8 mouse cellular contexts compared by ENCODE assay signal in genomic region chr14:49118381-49118780, GRCm38 (mm10). TPM values are rescaled to one million over a fixed set of nuclear protein-coding genes. Genes with fewer than 3 reads are reported as not detected.
DNase-seq lines count a peak whose midpoint lies in the region; ATAC-seq and TF ChIP-seq lines count a peak whose summit lies in the region.

No protein-coding gene starts in this region.

- DNase-seq in liver = peak; percentile 71
- peak; percentile 85 for DNase-seq in adrenal gland, postnatal 14 days
- DNase-seq in embryonic facial prominence, embryonic 10.5 days (ENCODE audit: low spot score) = peak; percentile 67
- peak; percentile 72 for DNase-seq in kidney, postnatal 0 days (ENCODE audit: low spot score)
- DNase-seq in liver, embryonic 14.5 days (ENCODE audit: low read depth in 3 of 3, low spot score in 3 of 3) = peak; percentile 12 to 26 (median 22)
- DNase-seq in right cerebral cortex, postnatal 4 days = peak; percentile 86
- DNase-seq in yolk sac, embryonic 10.5 days (ENCODE audit: low spot score) = peak; percentile 7

- no peak for TF ChIP-seq EP300 in liver, embryonic 14.5 days (IDR thresholded peaks at IDR 0.05; ENCODE audit: low read depth)

- H3K27me3 ChIP-seq in liver, embryonic 12.5 days (replicated peaks) = no peaks in the 10 kb centered on the region
- H3K27me3 ChIP-seq in embryonic facial prominence, embryonic 10.5 days (replicated peaks; ENCODE audit: low read depth, poor library complexity, severe bottlenecking) = no peaks in the 10 kb centered on the region
- H3K27me3 ChIP-seq in kidney, postnatal 0 days (ENCODE audit: insufficient read depth, low read length) = no peaks in the 10 kb centered on the region
- H3K27me3 ChIP-seq in liver, embryonic 14.5 days (ENCODE audit: control insufficient read depth, insufficient read depth, low read length) = no peaks in the 10 kb centered on the region

- no peaks in the 10 kb centered on the region for H3K36me3 ChIP-seq in liver, embryonic 12.5 days
- H3K36me3 ChIP-seq in embryonic facial prominence, embryonic 10.5 days (replicated peaks) = no peaks in the 10 kb centered on the region
- H3K36me3 ChIP-seq in kidney, postnatal 0 days (ENCODE audit: insufficient read depth, low read length) = no peaks in the 10 kb centered on the region
- H3K36me3 ChIP-seq in liver, embryonic 14.5 days (replicated peaks; ENCODE audit: control insufficient read depth, insufficient read depth, low read depth) = no peaks in the 10 kb centered on the region

- no peak overlapping the region for H3K27ac ChIP-seq in liver, embryonic 12.5 days
- H3K27ac ChIP-seq in embryonic facial prominence, embryonic 10.5 days (replicated peaks) = no peak overlapping the region
- no peak overlapping the region for H3K27ac ChIP-seq in kidney, postnatal 0 days
- no peak overlapping the region for H3K27ac ChIP-seq in liver, embryonic 14.5 days

- WGBS in liver, embryonic 12.5 days (ENCODE audit: insufficient replicate concordance) = 8% methylated on average over 7 of the region's 7 CpGs
- 10% methylated on average over 7 of the region's 7 CpGs for WGBS in embryonic facial prominence, embryonic 10.5 days
- WGBS in kidney, postnatal 0 days = 9% methylated on average over 7 of the region's 7 CpGs
- WGBS in liver, embryonic 14.5 days (ENCODE audit: insufficient replicate concordance) = 9% methylated on average over 7 of the region's 7 CpGs

- H3K4me2 ChIP-seq in liver, embryonic 12.5 days = no peak overlapping the region
- H3K4me2 ChIP-seq in kidney, postnatal 0 days (ENCODE audit: low read length) = no peak overlapping the region
- no peak overlapping the region for H3K4me2 ChIP-seq in liver, embryonic 14.5 days (ENCODE audit: low read depth)

- H3K9me3 ChIP-seq in liver, embryonic 12.5 days (replicated peaks) = no peaks in the 10 kb centered on the region
- no peaks in the 10 kb centered on the region for H3K9me3 ChIP-seq in embryonic facial prominence, embryonic 10.5 days
- H3K9me3 ChIP-seq in kidney, postnatal 0 days (replicated peaks; ENCODE audit: low read length) = no peaks in the 10 kb centered on the region
- H3K9me3 ChIP-seq in liver, embryonic 14.5 days (ENCODE audit: control insufficient read depth, low read length) = no peaks in the 10 kb centered on the region

- peak; percentile 77 for TF ChIP-seq CTCF in kidney, postnatal 0 days (IDR thresholded peaks at IDR 0.05; ENCODE audit: low read depth)
- peak; percentile 74 for TF ChIP-seq CTCF in liver, embryonic 14.5 days (IDR thresholded peaks at IDR 0.05; ENCODE audit: low read depth)

- H3K9ac ChIP-seq in liver, embryonic 12.5 days = no peak overlapping the region
- no peak overlapping the region for H3K9ac ChIP-seq in kidney, postnatal 0 days (ENCODE audit: low read depth, low read length)
- no peak overlapping the region for H3K9ac ChIP-seq in liver, embryonic 14.5 days (replicated peaks)

- no peak overlapping the region for H3K4me3 ChIP-seq in liver, embryonic 12.5 days
- no peak overlapping the region for H3K4me3 ChIP-seq in embryonic facial prominence, embryonic 10.5 days
- no peak overlapping the region for H3K4me3 ChIP-seq in kidney, postnatal 0 days (replicated peaks; ENCODE audit: low read depth, low read length)
- no peak overlapping the region for H3K4me3 ChIP-seq in liver, embryonic 14.5 days (ENCODE audit: insufficient read depth in 1 of 2, low read depth in 2 of 2, low read length in 2 of 2)

- ATAC-seq in liver, embryonic 12.5 days = no peak
- ATAC-seq in kidney, postnatal 0 days (replicated peaks; ENCODE audit: low FRiP score, low read depth) = no peak
- ATAC-seq in liver, embryonic 14.5 days (ENCODE audit: insufficient read depth) = no peak

- no peaks in the 10 kb centered on the region for H3K4me1 ChIP-seq in liver, embryonic 12.5 days
- peaks cover 12% of the 10 kb centered on the region for H3K4me1 ChIP-seq in embryonic facial prominence, embryonic 10.5 days
- H3K4me1 ChIP-seq in kidney, postnatal 0 days (replicated peaks; ENCODE audit: insufficient read depth, low read length) = no peaks in the 10 kb centered on the region
- H3K4me1 ChIP-seq in liver, embryonic 14.5 days (replicated peaks; ENCODE audit: control insufficient read depth in 2 of 2, insufficient read depth in 2 of 2, low read length in 1 of 2) = no peaks in the 10 kb centered on the region

RNA-seq across cellular contexts. Expression of gene Exoc5, which starts 51.9 kb away (rescaled TPM):
- 38.8 and 39.4 TPM in 2 replicates for polyA plus RNA-seq in liver, embryonic 12.5 days (2016; fragmentation: Nextera tagmentation; extraction: Ambion mirVana)
- 37.4 and 40.7 TPM in 2 replicates for total RNA-seq in adrenal gland, postnatal 14 days (2021)
- polyA plus RNA-seq in embryonic facial prominence, embryonic 10.5 days (2016; fragmentation: Nextera tagmentation; extraction: Ambion mirVana) = 58.4 TPM in 2 replicates
- 29.3 and 33.5 TPM in 2 replicates for polyA plus RNA-seq in kidney, postnatal 0 days (2015; fragmentation: Nextera tagmentation; extraction: Ambion mirVana)
- 6.2 and 9.2 TPM in 2 replicates for polyA plus RNA-seq in liver, embryonic 14.5 days (2012; rRNA removed)
- 23.0 and 24.3 TPM in 2 replicates for polyA plus RNA-seq in liver, embryonic 14.5 days (2014; fragmentation: Nextera tagmentation; extraction: Ambion mirVana)

RNA-seq across cellular contexts. Expression of gene Ap5m1, which starts 52.5 kb away (rescaled TPM):
- 17.3 and 18.7 TPM in 2 replicates for polyA plus RNA-seq in liver, embryonic 12.5 days (2016; fragmentation: Nextera tagmentation; extraction: Ambion mirVana)
- total RNA-seq in adrenal gland, postnatal 14 days (2021) = 22.5 and 24.2 TPM in 2 replicates
- polyA plus RNA-seq in embryonic facial prominence, embryonic 10.5 days (2016; fragmentation: Nextera tagmentation; extraction: Ambion mirVana) = 26.2 and 26.6 TPM in 2 replicates
- polyA plus RNA-seq in kidney, postnatal 0 days (2015; fragmentation: Nextera tagmentation; extraction: Ambion mirVana) = 28.0 and 28.4 TPM in 2 replicates
- polyA plus RNA-seq in liver, embryonic 14.5 days (2012; rRNA removed) = 4.8 and 7.3 TPM in 2 replicates
- polyA plus RNA-seq in liver, embryonic 14.5 days (2014; fragmentation: Nextera tagmentation; extraction: Ambion mirVana) = 10.9 and 12.1 TPM in 2 replicates

RNA-seq across cellular contexts. Expression of gene Naa30, which starts 53.6 kb away (rescaled TPM):
- polyA plus RNA-seq in liver, embryonic 12.5 days (2016; fragmentation: Nextera tagmentation; extraction: Ambion mirVana) = 12.0 and 14.2 TPM in 2 replicates
- 26.5 and 28.8 TPM in 2 replicates for total RNA-seq in adrenal gland, postnatal 14 days (2021)
- polyA plus RNA-seq in embryonic facial prominence, embryonic 10.5 days (2016; fragmentation: Nextera tagmentation; extraction: Ambion mirVana) = 8.5 and 8.7 TPM in 2 replicates
- polyA plus RNA-seq in kidney, postnatal 0 days (2015; fragmentation: Nextera tagmentation; extraction: Ambion mirVana) = 8.2 and 10.2 TPM in 2 replicates
- polyA plus RNA-seq in liver, embryonic 14.5 days (2012; rRNA removed) = 4.2 and 5.7 TPM in 2 replicates
- 4.8 and 5.2 TPM in 2 replicates for polyA plus RNA-seq in liver, embryonic 14.5 days (2014; fragmentation: Nextera tagmentation; extraction: Ambion mirVana)

Comparison
In these comparisons a context has a peak if more than half of its experiments do, and no peak if none do; other contexts are left out.
1. DNase-seq: peak in every context shown above with its lines; median percentile 86 in right cerebral cortex, postnatal 4 days; 85 in adrenal gland, postnatal 14 days; 72 in kidney, postnatal 0 days; 71 in liver; 67 in embryonic facial prominence, embryonic 10.5 days; 22 in liver, embryonic 14.5 days; 7 in yolk sac, embryonic 10.5 days.